Mouse (Mus musculus): ENCODE measurements at regions not wholly inside any gene's neighbourhood (a gene's known extent, or its start where the extent isn't known, plus 50 kb on each side); places are given as distances from the start of the nearest gene placed in this dataset.

DNA sequence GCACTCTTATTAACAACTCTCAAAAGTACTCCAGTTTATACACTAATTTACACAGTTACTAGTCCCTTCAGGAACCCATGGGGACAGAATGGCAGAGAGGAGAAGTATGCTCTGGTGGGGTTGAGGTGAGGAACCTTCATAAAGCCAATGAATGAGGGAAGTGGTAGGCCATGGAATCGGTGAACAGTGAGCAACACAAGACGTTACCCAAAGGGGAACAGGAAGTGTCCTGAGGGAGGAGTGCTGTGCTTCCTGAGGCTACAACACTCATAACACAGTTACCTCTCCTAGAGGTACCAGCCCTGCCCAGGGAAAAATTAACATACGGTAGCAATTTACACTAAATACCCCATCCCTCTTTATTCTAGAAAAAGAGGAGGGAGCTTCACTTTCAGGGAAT, 216.0 kb upstream of the Il12b start:
- TF ChIP-seq CTCF (IDR thresholded peaks at IDR 0.05; ENCODE audit: borderline replicate concordance, insufficient read depth, low read depth, low read length) (no peak), POLR2A (IDR thresholded peaks at IDR 0.05; ENCODE audit: borderline replicate concordance, insufficient read depth, low read length) (no peak)
